Mouse (Mus musculus) ES-Bruce4 (cell line): ENCODE results near the gene Kdm8.

Experiments
- CTCF ChIP-seq: IDR thresholded peaks from one replicate; pipeline ENCODE4 v1.8.1; 2011; ENCODE audit warnings: low read depth, low read length
- POLR2A ChIP-seq: IDR thresholded peaks from one replicate; pipeline ENCODE4 v1.8.1; 2011; ENCODE audit warnings: low read length; ENCODE audit not compliant: insufficient read depth

- TF ChIP-seq CTCF (no peak), POLR2A (no peak)
Observed at GRCm38 (mm10) chr7:125503374-125504092, 59.1 kb downstream of the Kdm8 start.
